In genomic region chr4:138841386-138841785, GRCm38 (mm10) we compare ENCODE assay signal across 10 mouse cellular contexts. TPM values are rescaled to one million over a fixed set of nuclear protein-coding genes. Genes with fewer than 3 reads are reported as not detected.
DNase-seq lines count a peak whose midpoint lies in the region; ATAC-seq lines count a peak whose summit lies in the region.
"Had no signal": no experiment of that assay in that cellular context is flagged by ENCODE, and none has a peak within 500 bp of the region (broad histone marks: within the 10 kb centered on the region; RNA-seq: fewer than 3 reads in every experiment).

No protein-coding gene starts in this region.

- no peak overlapping the region for H3K27ac ChIP-seq in liver, embryonic 11.5 days (ENCODE audit: low read depth, low read length)
- H3K27ac ChIP-seq in intestine, embryonic 16.5 days (ENCODE audit: low read length) = no peak overlapping the region
- H3K27ac ChIP-seq: liver, embryonic 13.5 days had no signal

- no peak overlapping the region for H3K4me3 ChIP-seq in liver, embryonic 11.5 days (ENCODE audit: low read depth, low read length)
- no peak overlapping the region for H3K4me3 ChIP-seq in intestine, embryonic 16.5 days (ENCODE audit: low read length)
- H3K4me3 ChIP-seq: liver, embryonic 13.5 days had no signal

- 0 out of 2 replicates have a peak, but pooled peaks cover 3% of the 10 kb centered on the region for H3K27me3 ChIP-seq in liver, embryonic 11.5 days (replicated peaks; ENCODE audit: control insufficient read depth, insufficient read depth, low read length)
- no peaks in the 10 kb centered on the region for H3K27me3 ChIP-seq in intestine, embryonic 16.5 days (replicated peaks; ENCODE audit: control insufficient read depth, insufficient read depth, low read length)
- H3K27me3 ChIP-seq: liver, embryonic 13.5 days had no signal

- peak; percentile 88 for DNase-seq in heart, adult 11 months
- DNase-seq in heart, adult 8-10 months (ENCODE audit: low spot score) = no peak
- peak; percentile 94 for DNase-seq in brain, adult 2 months (ENCODE audit: low read depth, low spot score)
- DNase-seq in frontal cortex, postnatal 36 days (ENCODE audit: low spot score in 2 of 2) = peak; percentile 86 to 93
- peak; percentile 88 to 89 for DNase-seq in left cerebral cortex, postnatal 36 days (ENCODE audit: low spot score in 2 of 2)
- DNase-seq in liver, embryonic 11.5 days (ENCODE audit: low spot score) = no peak
- no peak for DNase-seq in spleen, postnatal 14 days (ENCODE audit: low spot score in 2 of 2)
- DNase-seq: liver, embryonic 13.5 days had no signal

- H3K4me1 ChIP-seq in liver, embryonic 11.5 days (replicated peaks; ENCODE audit: control insufficient read depth, insufficient read depth, low read length) = no peaks in the 10 kb centered on the region
- no peaks in the 10 kb centered on the region for H3K4me1 ChIP-seq in intestine, embryonic 16.5 days (ENCODE audit: control insufficient read depth, insufficient read depth, low read length)
- H3K4me1 ChIP-seq: liver, embryonic 13.5 days had no signal

- no peak overlapping the region for H3K4me2 ChIP-seq in liver, embryonic 11.5 days
- H3K4me2 ChIP-seq in intestine, embryonic 16.5 days (ENCODE audit: low read depth, low read length) = no peak overlapping the region
- H3K4me2 ChIP-seq: liver, embryonic 13.5 days had no signal

- no peak for ATAC-seq in liver, embryonic 11.5 days (replicated peaks; ENCODE audit: low FRiP score)
- ATAC-seq in intestine, embryonic 16.5 days = no peak

- WGBS in liver, embryonic 11.5 days = 89% methylated on average over 7 of the region's 7 CpGs
- 65% methylated on average over 7 of the region's 7 CpGs for WGBS in intestine, embryonic 16.5 days

- H3K9ac ChIP-seq in liver, embryonic 11.5 days (ENCODE audit: low read depth, low read length) = no peak overlapping the region
- H3K9ac ChIP-seq in intestine, embryonic 16.5 days (ENCODE audit: low read depth, low read length) = no peak overlapping the region
- H3K9ac ChIP-seq: liver, embryonic 13.5 days had no signal

- no peaks in the 10 kb centered on the region for H3K36me3 ChIP-seq in liver, embryonic 11.5 days (ENCODE audit: control insufficient read depth, insufficient read depth, low read length)
- no peaks in the 10 kb centered on the region for H3K36me3 ChIP-seq in intestine, embryonic 16.5 days (ENCODE audit: control insufficient read depth, insufficient read depth, low read length)
- H3K36me3 ChIP-seq: liver, embryonic 13.5 days had no signal

- 0 out of 2 replicates have a peak, but pooled peaks cover 4% of the 10 kb centered on the region for H3K9me3 ChIP-seq in liver, embryonic 11.5 days (ENCODE audit: control insufficient read depth, low read length)
- H3K9me3 ChIP-seq in intestine, embryonic 16.5 days (ENCODE audit: control insufficient read depth, low read length) = peaks cover 14% of the 10 kb centered on the region

- intact Hi-C loops in left cerebral cortex, postnatal 36 days (cut with DNase I) = no loop called here

RNA-seq across cellular contexts. Expression of gene Pla2g5, which starts 21.9 kb away (rescaled TPM):
- total RNA-seq in heart, adult 8-10 months (2022) = 10 to 100 TPM; 32.9 to 44.0 (median 38.3) TPM
- 1 to 10 TPM; 2.6 to 6.2 TPM for total RNA-seq in left cerebral cortex, postnatal 36 days (2021)
- 0.16 TPM in 1 of 2 replicates, not detected in the other for polyA plus RNA-seq in liver, embryonic 11.5 days (2014; fragmentation: Nextera tagmentation; extraction: Ambion mirVana)
- polyA plus RNA-seq in intestine, embryonic 16.5 days (2015; fragmentation: Nextera tagmentation; extraction: Ambion mirVana) = 0.15 and 0.23 TPM in 2 replicates
- polyA plus RNA-seq: liver, embryonic 13.5 days had no signal

RNA-seq across cellular contexts. Expression of gene Gm13030, which starts 32.4 kb away (rescaled TPM):
- total RNA-seq in heart, adult 8-10 months (2022) = not detected
- total RNA-seq in left cerebral cortex, postnatal 36 days (2021) = not detected
- polyA plus RNA-seq in liver, embryonic 11.5 days (2014; fragmentation: Nextera tagmentation; extraction: Ambion mirVana) = not detected in 2 replicates
- polyA plus RNA-seq in intestine, embryonic 16.5 days (2015; fragmentation: Nextera tagmentation; extraction: Ambion mirVana) = not detected in 2 replicates
- polyA plus RNA-seq: liver, embryonic 13.5 days; spleen, adult 2 months had no signal

RNA-seq across cellular contexts. Expression of gene Pla2g2e, which starts 36.4 kb away (rescaled TPM):
- total RNA-seq in heart, adult 8-10 months (2022) = 1 to 10 TPM in 1 of 4 experiments, not detected in 3; 2.0 TPM
- not detected for total RNA-seq in left cerebral cortex, postnatal 36 days (2021)
- polyA plus RNA-seq in liver, embryonic 11.5 days (2014; fragmentation: Nextera tagmentation; extraction: Ambion mirVana) = not detected in 2 replicates
- 0.18 TPM in 1 of 2 replicates, not detected in the other for polyA plus RNA-seq in intestine, embryonic 16.5 days (2015; fragmentation: Nextera tagmentation; extraction: Ambion mirVana)
- polyA plus RNA-seq: liver, embryonic 13.5 days had no signal

Comparison
In these comparisons a context has a peak if more than half of its experiments do, and no peak if none do; other contexts are left out.
1. DNase-seq: peak in heart, adult 11 months (single experiment), brain, adult 2 months (single experiment), frontal cortex, postnatal 36 days (2 of 2) and left cerebral cortex, postnatal 36 days (2 of 2); none in heart, adult 8-10 months (single experiment), liver, embryonic 11.5 days (single experiment) and spleen, postnatal 14 days (0 of 2).
2. RNA of gene Pla2g5, which starts 21.9 kb away (total RNA-seq): 32.9 to 44.0 TPM in heart, adult 8-10 months; 2.6 to 6.2 TPM in left cerebral cortex, postnatal 36 days; every median in the first group is over 4 times any median in the second.